Mouse (Mus musculus) thymus, adult 2 months (tissue): ENCODE data around the gene Rims1.

ENCODE experiments used
- CTCF ChIP-seq: fragments of 200-500 bp; IDR thresholded peaks from 2 replicates; pipeline ENCODE4 v1.5.1; 2012; ENCODE audit warnings: mild to moderate bottlenecking, control low read depth, low read length, moderate library complexity, borderline replicate concordance; ENCODE audit not compliant: control insufficient read depth, poor library complexity, insufficient read depth; ENCODE audit errors: extremely low read depth
- POLR2A ChIP-seq: fragments of 200-500 bp; IDR thresholded peaks from 2 replicates; pipeline ENCODE4 v1.6.1; 2012; ENCODE audit warnings: mild to moderate bottlenecking, low read length, control low read depth, moderate library complexity; ENCODE audit not compliant: control insufficient read depth, poor library complexity, insufficient read depth; ENCODE audit errors: extremely low read depth

DNA sequence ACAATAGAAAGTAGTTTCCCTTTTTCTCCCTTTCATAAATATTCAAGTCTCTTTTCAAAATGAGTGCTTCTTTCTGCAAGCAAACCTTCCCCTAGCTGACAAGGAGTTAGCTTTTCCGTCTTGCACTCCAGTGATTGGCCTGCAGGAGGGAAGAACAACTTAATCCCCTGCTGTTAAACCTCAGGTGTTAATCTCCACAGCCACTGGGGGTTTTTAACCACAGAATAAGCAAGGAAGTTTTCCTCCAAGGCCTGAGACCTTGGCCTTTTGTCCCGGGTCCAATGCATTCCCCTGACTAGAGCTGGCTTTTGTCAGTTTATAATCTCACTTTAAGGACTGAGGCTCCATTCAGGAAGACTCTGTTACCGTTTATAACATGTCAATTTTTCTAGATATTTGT lies 511.8 kb downstream of the Rims1 start:
- no peak for TF ChIP-seq CTCF
- TF ChIP-seq POLR2A = no peak
